Mouse (Mus musculus) right cerebral cortex, adult 2 months (tissue): Measurements from ENCODE around the gene Rcn1.

Source experiments
- DNase-seq, 2 experiments: peaks; one replicate each; pipeline ENCODE4 v3.0.0; 2021 to 2022; ENCODE audit warnings: low spot score in 2 of 2

Gene Rcn1

GRCm38 (mm10) chr2:105399085-105399891 lies at the start of gene Rcn1:
Rcn1 (minus strand) TSS chr2:105399319.
- peak; percentile 32 to 36 for DNase-seq

- no peak for DNase-seq
Measured at GRCm38 (mm10) chr2:105444072-105444471, 45.0 kb upstream of the Rcn1 start.

DNA sequence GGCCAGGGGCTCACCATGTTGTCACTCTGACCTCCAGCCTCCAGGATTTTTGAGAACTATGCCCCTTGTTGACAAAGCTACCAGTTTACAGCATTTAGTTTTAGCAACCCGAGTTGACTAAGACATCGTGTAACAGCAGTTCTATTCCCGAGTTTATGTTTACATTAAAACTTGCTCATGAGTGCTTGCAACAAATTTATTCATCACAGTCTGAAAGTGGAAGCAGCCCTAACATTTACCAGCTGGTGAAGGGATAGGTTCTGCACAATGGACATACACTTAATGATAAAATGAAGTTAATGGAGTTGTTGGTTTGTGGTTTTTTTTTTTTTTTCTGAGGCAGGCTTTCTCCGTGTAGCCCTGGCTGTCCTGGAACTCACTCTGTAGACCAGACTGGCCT lies 39.9 kb upstream of the Rcn1 start:
- DNase-seq: no peak

DNA sequence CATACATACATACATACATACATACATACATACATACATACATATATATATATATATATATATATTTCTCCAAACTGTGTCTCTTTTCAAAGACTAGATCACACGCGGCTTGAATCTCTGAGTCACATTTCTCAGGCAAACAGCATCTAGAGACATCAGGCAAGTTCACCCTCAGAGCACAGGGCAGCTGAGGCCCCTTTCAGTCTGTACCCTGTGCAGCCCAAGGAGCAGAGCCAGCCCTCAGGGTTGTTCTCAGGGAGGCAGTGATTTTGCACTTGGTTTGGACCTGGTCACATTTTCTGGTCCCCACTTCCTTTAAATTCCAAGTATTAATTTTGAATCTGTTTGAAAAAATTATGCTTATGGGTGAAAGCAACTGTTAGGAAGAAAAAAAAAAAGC lies 39.4 kb upstream of the Rcn1 start:
- no peak for DNase-seq

GRCm38 (mm10) chr2:105432927-105433326 lies 33.8 kb upstream of the Rcn1 start:
- DNase-seq: no peak

- DNase-seq: no peak
Measured at GRCm38 (mm10) chr2:105430373-105430772, 31.3 kb upstream of the Rcn1 start.

DNA sequence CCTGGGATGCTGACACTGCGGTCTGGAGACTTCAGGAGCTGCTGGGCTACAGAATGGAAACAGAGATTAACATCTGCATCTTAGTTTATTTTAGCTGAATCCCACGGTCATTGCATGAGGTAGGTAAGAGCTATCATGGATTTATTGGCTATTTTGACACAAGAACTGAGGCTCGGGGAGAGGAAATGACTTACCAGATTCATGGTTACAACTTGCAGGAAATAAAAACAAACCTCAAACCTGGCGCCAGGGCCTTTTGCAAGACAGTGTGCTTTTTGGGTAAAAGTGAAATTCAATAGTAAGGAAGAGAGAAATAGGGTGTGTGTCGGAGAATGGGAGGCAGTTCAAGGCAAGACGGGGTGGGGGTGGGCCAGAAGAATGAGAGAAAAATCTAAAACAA lies 30.8 kb upstream of the Rcn1 start:
- DNase-seq: no peak

GRCm38 (mm10) chr2:105428467-105428866 lies 29.3 kb upstream of the Rcn1 start:
- no peak for DNase-seq

GRCm38 (mm10) chr2:105428029-105428428 lies 28.9 kb upstream of the Rcn1 start:
- peak; percentile 52 to 78 for DNase-seq

DNA sequence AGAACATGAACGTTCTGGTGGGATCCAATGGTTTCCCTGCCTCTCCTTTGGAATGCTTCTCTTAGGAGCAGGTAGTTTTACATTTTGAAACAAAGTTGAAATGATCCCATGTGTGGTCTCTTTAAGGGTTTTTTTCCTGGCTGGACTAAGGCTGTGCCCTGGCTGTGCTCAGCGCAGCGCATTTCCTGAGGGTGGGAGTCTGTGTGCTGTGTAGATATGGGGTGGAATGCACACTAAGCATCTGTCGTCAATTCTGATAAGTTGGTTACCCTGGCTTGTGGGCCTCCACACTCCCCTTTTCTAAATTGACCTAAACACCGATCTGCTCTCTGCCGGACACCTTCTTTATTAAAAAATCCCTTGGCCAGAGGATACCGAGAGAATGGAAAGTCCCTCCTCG lies 28.3 kb upstream of the Rcn1 start:
- DNase-seq: no peak

GRCm38 (mm10) chr2:105418629-105419227 lies 19.6 kb upstream of the Rcn1 start:
- no peak for DNase-seq

GRCm38 (mm10) chr2:105417663-105418062 lies 18.5 kb upstream of the Rcn1 start:
- DNase-seq: no peak

- peak; percentile 20 to 47 for DNase-seq
Measured at GRCm38 (mm10) chr2:105416660-105417348, 17.7 kb upstream of the Rcn1 start.

GRCm38 (mm10) chr2:105416046-105416659 lies 17.0 kb upstream of the Rcn1 start:
- DNase-seq: peak; percentile 41 to 53

- no peak for DNase-seq
Measured at GRCm38 (mm10) chr2:105414309-105414708, 15.2 kb upstream of the Rcn1 start.

DNA sequence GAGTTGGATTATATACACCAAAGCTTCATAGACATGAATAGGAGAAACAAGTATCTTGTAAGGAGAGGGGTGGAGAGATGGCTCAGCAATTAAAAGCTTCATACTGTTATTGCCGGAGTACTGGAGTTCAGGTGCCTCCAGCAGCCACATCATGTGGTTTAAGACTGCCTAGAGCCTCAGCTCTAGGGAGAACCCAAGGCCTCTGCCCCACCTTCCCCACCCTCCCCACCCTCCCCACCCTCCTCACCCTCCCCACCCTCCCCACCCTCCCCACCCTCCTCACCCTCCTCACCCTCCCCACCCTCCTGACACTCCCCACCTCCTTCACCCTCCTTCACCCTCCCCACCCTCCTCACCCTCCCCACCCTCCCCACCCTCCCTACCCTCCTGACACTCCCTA lies 10.1 kb upstream of the Rcn1 start:
- no peak for DNase-seq

GRCm38 (mm10) chr2:105408511-105408910 lies 9.4 kb upstream of the Rcn1 start:
- DNase-seq: no peak

DNA sequence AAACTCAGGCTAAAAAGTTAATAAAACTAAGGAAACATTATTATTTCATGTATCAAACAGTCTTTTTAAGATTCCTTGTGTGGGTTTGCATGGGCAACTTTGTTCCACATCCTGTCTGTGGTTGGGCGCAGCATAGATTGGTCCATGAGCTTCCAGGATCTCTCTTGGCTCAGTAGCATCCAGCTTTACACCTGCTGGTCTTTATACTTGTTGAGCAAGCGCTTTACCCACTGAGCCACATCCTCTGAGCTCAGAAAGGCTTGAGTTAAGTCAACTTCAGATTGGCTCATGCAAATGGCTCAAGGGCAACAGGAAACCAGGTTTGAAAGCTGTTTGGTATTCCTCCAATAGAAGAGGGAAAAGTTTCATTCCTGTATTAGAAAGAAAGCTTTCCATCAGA lies 3.1 kb upstream of the Rcn1 start:
- no peak for DNase-seq

- no peak for DNase-seq
Measured at GRCm38 (mm10) chr2:105400558-105400957, 1.4 kb upstream of the Rcn1 start.

GRCm38 (mm10) chr2:105398636-105399084 lies 459 bp downstream of the Rcn1 start:
- DNase-seq: peak in 1 of 2 experiments; percentile 9

DNA sequence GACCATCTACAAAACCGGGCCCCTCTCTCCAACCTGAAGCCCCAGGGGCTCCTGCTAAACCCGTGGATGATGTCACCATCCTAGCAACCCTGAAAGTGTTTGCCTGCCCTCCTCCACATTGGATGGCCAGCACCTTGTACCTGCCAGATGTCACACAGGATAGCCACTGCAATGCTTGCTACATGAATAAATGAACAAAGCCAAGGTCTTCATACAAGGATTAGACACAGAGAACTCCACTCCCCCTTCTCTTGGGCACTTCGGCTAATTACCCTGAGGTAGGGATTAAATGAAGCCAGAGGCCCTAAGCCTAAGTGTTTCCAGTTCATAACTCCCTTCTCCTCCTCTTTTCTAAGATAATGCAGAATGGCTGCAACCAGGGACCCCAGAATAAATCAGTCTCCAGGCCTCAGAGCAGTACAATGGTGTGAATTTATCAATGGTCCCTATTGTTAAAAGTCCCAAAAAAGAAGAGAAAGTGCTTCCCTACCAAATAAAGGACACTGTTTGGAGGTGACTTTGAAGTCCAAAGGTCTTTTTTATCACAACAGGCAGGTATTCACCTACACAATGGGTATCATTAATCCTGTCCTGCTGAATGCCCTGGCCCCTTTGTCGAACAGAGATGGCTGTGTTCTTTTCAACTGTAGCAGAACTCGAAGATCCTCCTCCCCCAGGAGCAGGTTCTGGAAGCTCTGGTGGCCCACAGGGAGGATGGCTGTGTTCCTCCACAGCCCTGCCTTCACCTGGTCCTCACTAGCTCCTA lies 1.5 kb downstream of the Rcn1 start:
- no peak for DNase-seq

DNA sequence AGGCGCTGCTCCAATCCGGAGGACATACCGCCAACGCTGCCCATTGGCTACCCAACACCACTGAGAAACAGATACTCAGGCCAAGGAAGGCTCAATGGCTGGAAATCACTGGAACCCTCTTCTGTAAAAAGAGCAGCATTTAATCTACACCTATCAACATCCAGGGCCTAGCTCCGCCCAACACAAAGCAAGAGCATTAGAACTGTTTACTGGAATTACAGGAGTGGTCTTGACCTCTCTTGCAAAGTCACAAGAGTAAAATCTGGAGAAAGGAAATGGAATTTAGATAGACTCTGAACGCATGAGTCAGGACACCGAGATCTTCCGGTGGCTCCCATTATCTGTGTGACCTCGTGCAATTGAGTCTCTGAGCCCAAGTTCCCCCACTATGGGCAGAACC lies 3.1 kb downstream of the Rcn1 start:
- DNase-seq: no peak
